Mouse (Mus musculus) frontal cortex, postnatal 10 days (tissue): ENCODE measurements around the gene Rph3al.

ENCODE experiments used
- DNase-seq, 2 experiments: peaks; one replicate each; pipeline ENCODE4 v3.0.0; 2022; ENCODE audit warnings: low spot score in 2 of 2, mixed read lengths in 1 of 2

Gene Rph3al

GRCm38 (mm10) chr11:75813085-75813484 lies 125.1 kb downstream of the Rph3al start:
- no peak for DNase-seq

- DNase-seq: peak; percentile 25 to 51
Measured at GRCm38 (mm10) chr11:75811900-75812299, 126.3 kb downstream of the Rph3al start.

GRCm38 (mm10) chr11:75810526-75810925 lies 127.7 kb downstream of the Rph3al start:
- no peak for DNase-seq

GRCm38 (mm10) chr11:75807486-75807885 lies 130.7 kb downstream of the Rph3al start:
- no peak for DNase-seq

- no peak for DNase-seq
Measured at GRCm38 (mm10) chr11:75801771-75802550, 136.3 kb downstream of the Rph3al start.

GRCm38 (mm10) chr11:75801369-75801768 lies 136.9 kb downstream of the Rph3al start:
- DNase-seq: no peak

- no peak for DNase-seq
Measured at GRCm38 (mm10) chr11:75796536-75797246, 141.5 kb downstream of the Rph3al start.

GRCm38 (mm10) chr11:75796029-75796445 lies 142.2 kb downstream of the Rph3al start, which contains the start of gene Doc2b:
Doc2b (minus strand) TSS chr11:75796049.
- peak; percentile 53 to 71 for DNase-seq

- DNase-seq: no peak
Measured at GRCm38 (mm10) chr11:75795321-75795636, 142.9 kb downstream of the Rph3al start.

- no peak for DNase-seq
Measured at GRCm38 (mm10) chr11:75794602-75795320, 143.5 kb downstream of the Rph3al start.

GRCm38 (mm10) chr11:75793351-75793750 lies 144.9 kb downstream of the Rph3al start:
- DNase-seq: no peak

GRCm38 (mm10) chr11:75792535-75792934 lies 145.7 kb downstream of the Rph3al start:
- no peak for DNase-seq

- DNase-seq: no peak
Measured at GRCm38 (mm10) chr11:75785897-75786296, 152.3 kb downstream of the Rph3al start.

GRCm38 (mm10) chr11:75783799-75784198 lies 154.4 kb downstream of the Rph3al start:
- no peak for DNase-seq

GRCm38 (mm10) chr11:75781919-75782318 lies 156.3 kb downstream of the Rph3al start:
- DNase-seq: peak in 1 of 2 experiments; percentile 65
